Mouse (Mus musculus): ENCODE measurements around the gene Zfp831. TPM values are rescaled to one million over a fixed set of nuclear protein-coding genes. Genes with fewer than 3 reads are reported as not detected.

Gene Zfp831
- total and polyA plus RNA-seq, 3 experiments = 1.4 to 4.1 TPM; not detected in 1

- Histone ChIP-seq H3K27ac (ENCODE audit: control insufficient read depth, low read depth, low read length) (no peak overlapping the region), H3K36me3 (ENCODE audit: control insufficient read depth in 1 of 2, insufficient read depth in 2 of 2, low read length in 2 of 2) (no peaks in the 10 kb centered on the region; a peak in 1 of 4 replicates), H3K4me3 (ENCODE audit: control insufficient read depth in 1 of 2, insufficient read depth in 1 of 2, low read depth in 2 of 2, low read length in 2 of 2) (no peak overlapping the region), H3K9ac (ENCODE audit: control insufficient read depth, low read depth, low read length, poor library complexity, severe bottlenecking) (no peak overlapping the region), H3K4me1 (ENCODE audit: control insufficient read depth in 1 of 2, insufficient read depth in 2 of 2, low read length in 2 of 2) (no peaks in the 10 kb centered on the region), H3K79me2 (ENCODE audit: control insufficient read depth, insufficient read depth, low read length, poor library complexity) (no peaks in the 10 kb centered on the region), H3K27me3 (ENCODE audit: control insufficient read depth in 1 of 2, insufficient read depth in 2 of 2, low read length in 2 of 2) (no peaks in the 10 kb centered on the region), H3K9me3 (replicated peaks; ENCODE audit: insufficient read depth, low read length) (no peaks in the 10 kb centered on the region)
- no peak for DNase-seq (ENCODE audit: low read depth, low spot score)
- no peak for TF ChIP-seq TBP (IDR thresholded peaks at IDR 0.05; ENCODE audit: low read depth, low read length)
- no peak for TF ChIP-seq POLR2AphosphoS2 (IDR thresholded peaks at IDR 0.05; ENCODE audit: low read length)
- no peak for TF ChIP-seq POLR2AphosphoS5 (IDR thresholded peaks at IDR 0.05; ENCODE audit: borderline replicate concordance, low read depth, low read length)
- TF ChIP-seq NRF1 (IDR thresholded peaks at IDR 0.05; ENCODE audit: insufficient read depth, low read depth, low read length, poor library complexity, severe bottlenecking) = no peak
- no peak for TF ChIP-seq CHD1 (IDR thresholded peaks at IDR 0.05; ENCODE audit: low read depth, low read length)
- no peak for TF ChIP-seq MAZ (IDR thresholded peaks at IDR 0.05; ENCODE audit: low read depth, low read length)
- TF ChIP-seq BHLHE40 (IDR thresholded peaks at IDR 0.05; ENCODE audit: borderline replicate concordance, low read depth, low read length) = no peak
- no peak for TF ChIP-seq MAX (IDR thresholded peaks at IDR 0.05; ENCODE audit: low read length)
- TF ChIP-seq ZC3H11A (IDR thresholded peaks at IDR 0.05; ENCODE audit: low read depth, low read length) = no peak
- TF ChIP-seq GABPA (IDR thresholded peaks at IDR 0.05; ENCODE audit: low read depth, low read length) = no peak
- no peak for TF ChIP-seq MXI1 (IDR thresholded peaks at IDR 0.05; ENCODE audit: low read depth, low read length)
- TF ChIP-seq E2F4 (IDR thresholded peaks at IDR 0.05; ENCODE audit: borderline replicate concordance, low read depth, low read length) = no peak
- no peak for TF ChIP-seq MEF2A (IDR thresholded peaks at IDR 0.05; ENCODE audit: extremely low read depth, insufficient replicate concordance, low read depth, low read length, poor library complexity, severe bottlenecking)
- TF ChIP-seq ZNF384 (IDR thresholded peaks at IDR 0.05; ENCODE audit: low read depth, low read length) = no peak
- no peak for TF ChIP-seq ZKSCAN1 (IDR thresholded peaks at IDR 0.05; ENCODE audit: low read depth, low read length)
- TF ChIP-seq ETS1 (IDR thresholded peaks at IDR 0.05; ENCODE audit: low read depth, low read length) = no peak
- no peak for TF ChIP-seq USF2 (IDR thresholded peaks at IDR 0.05; ENCODE audit: borderline replicate concordance in 1 of 2, insufficient read depth in 1 of 2, low read depth in 1 of 2, low read length in 2 of 2)
Observed at GRCm38 (mm10) chr2:174701351-174701750, 58.0 kb downstream of the Zfp831 start.

DNA sequence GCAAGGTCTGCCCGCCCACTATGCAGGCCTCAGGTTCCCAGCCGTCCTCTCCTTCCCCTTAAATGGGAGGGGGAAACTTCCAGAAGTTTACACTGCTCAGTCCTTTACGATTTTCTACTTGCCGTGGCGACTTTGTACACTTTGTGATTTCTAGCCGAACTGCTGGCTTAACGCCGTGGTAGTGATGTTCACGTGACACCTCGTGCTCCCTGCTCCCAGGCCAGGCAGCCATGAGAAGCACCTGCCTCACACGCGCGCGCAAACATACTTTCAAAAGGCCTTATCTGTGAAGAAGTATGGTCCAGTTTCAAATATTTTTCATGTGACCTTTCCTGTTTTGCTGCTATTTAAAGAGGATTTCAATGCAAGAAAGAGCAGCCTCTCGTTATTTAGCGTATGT, 63.8 kb downstream of the Zfp831 start:
- Histone ChIP-seq H3K27me3 (ENCODE audit: control insufficient read depth in 1 of 2, insufficient read depth in 2 of 2, low read length in 2 of 2) (no peaks in the 10 kb centered on the region), H3K4me3 (ENCODE audit: control insufficient read depth in 1 of 2, insufficient read depth in 1 of 2, low read depth in 2 of 2, low read length in 2 of 2) (no peak overlapping the region), H3K4me1 (ENCODE audit: control insufficient read depth in 1 of 2, insufficient read depth in 2 of 2, low read length in 2 of 2) (no peaks in the 10 kb centered on the region), H3K9me3 (replicated peaks; ENCODE audit: insufficient read depth, low read length) (no peaks in the 10 kb centered on the region), H3K79me2 (ENCODE audit: control insufficient read depth, insufficient read depth, low read length, poor library complexity) (no peaks in the 10 kb centered on the region), H3K27ac (ENCODE audit: control insufficient read depth, low read depth, low read length) (no peak overlapping the region), H3K36me3 (ENCODE audit: control insufficient read depth in 1 of 2, insufficient read depth in 2 of 2, low read length in 2 of 2) (no peaks in the 10 kb centered on the region; a peak in 1 of 4 replicates), H3K9ac (ENCODE audit: control insufficient read depth, low read depth, low read length, poor library complexity, severe bottlenecking) (no peak overlapping the region)
- no peak for DNase-seq (ENCODE audit: low read depth, low spot score)
- TF ChIP-seq GATA1 (IDR thresholded peaks at IDR 0.05; ENCODE audit: low read depth, low read length) = no peak
- no peak for TF ChIP-seq ZKSCAN1 (IDR thresholded peaks at IDR 0.05; ENCODE audit: low read depth, low read length)
